Mouse (Mus musculus) leukemia stem cell, adult 10-12 weeks (primary cell): ENCODE results near the gene Hist1h4m. TPM values are rescaled to one million over a fixed set of nuclear protein-coding genes. Genes with fewer than 3 reads are reported as not detected.

ENCODE experiments used
- polyA plus RNA-seq: library from polyadenylated mRNA; stranded (reverse); fragments of >175 nt; gene quantifications from 2 replicates; pipeline ENCODE4 v1.2.3, GENCODE M21; 2012; ENCODE audit warnings: low replicate concordance

Gene Hist1h4m
- 65.5 and 70.3 TPM in 2 replicates for polyA plus RNA-seq

DNA sequence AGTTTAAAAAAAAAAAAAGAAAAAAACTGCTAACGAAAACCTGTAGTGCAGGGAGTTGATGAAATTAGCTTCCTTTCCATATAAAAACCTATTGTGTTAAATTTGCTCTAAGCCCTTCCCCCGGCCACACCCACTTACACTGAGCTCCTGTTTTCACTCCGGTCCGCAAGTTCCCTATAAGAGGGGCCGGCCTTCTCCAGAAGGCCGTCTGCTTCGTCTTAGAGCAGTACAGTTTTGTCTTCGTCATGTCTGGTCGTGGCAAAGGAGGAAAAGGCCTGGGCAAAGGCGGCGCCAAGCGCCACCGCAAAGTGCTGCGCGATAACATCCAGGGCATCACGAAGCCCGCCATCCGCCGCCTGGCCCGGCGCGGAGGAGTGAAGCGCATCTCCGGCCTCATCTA lies at the start of gene Hist1h4m:
Gene Hist1h4m, plus strand, starts transcription at position 208 of the 400 bp plus-strand sequence.

DNA sequence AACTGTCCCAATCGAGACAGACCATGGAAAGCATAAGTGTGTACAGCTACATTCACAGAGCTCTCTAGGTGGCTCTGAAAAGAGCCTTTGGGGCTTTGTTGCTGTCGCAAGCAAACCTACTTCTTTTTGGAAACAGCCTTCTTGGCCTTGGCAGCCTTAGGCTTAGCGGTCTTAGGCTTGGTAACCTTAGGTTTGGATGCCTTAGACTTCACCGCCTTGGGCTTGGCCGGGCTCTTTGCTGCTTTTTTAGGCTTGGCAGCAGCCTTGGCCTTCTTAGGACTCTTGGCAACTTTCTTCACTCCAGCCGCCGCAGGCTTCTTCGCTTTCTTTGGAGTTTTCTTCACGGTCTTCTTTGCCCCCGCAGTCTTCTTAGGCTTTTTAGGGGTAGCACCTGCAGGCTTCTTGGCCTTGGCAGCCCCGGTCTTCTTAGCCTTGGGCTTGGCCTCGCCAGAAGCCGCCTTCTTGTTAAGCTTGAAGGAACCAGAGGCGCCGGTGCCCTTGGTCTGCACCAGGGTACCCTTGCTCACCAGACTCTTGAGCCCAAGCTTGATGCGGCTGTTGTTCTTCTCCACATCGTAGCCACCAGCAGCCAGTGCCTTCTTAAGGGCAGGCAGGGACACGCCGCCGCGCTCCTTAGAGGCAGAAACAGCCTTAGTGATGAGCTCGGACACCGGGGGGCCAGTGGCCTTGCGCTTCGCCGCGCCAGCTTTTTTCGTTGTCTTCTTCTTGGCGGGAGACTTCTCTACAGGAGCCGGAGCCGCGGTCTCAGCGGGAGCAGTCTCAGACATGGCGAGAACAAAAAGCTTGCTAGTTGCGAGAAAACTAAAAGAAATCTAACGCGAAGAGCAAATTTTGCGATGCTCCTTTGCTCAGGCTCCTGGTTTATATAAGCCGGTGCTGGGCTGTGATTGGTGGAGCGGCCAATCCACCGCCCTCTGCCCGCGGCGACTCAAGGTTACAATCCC lies 31.5 kb upstream of the Hist1h4m start, which contains the start of gene Hist1h1b:
Gene Hist1h1b, minus strand, starts transcription at position 859 of the 965 bp plus-strand sequence.

DNA sequence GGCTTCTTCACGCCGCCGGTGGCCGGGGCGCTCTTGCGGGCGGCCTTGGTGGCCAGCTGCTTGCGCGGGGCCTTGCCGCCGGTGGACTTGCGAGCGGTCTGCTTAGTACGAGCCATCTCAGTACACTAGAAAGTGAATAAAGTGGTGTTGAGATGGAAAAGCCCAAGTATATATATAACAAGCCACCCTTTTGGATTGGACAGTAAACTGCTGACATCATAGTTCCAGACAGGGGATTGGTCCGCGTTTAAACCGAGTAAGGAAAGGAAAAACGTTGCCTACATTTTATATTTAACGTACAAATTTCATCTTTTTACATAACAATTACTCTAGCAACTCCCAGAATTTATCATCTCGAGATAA lies 28.3 kb upstream of the Hist1h4m start, which contains the start of gene Hist1h3i:
Gene Hist1h3i, minus strand, starts transcription at position 116 of the 363 bp plus-strand sequence.

DNA sequence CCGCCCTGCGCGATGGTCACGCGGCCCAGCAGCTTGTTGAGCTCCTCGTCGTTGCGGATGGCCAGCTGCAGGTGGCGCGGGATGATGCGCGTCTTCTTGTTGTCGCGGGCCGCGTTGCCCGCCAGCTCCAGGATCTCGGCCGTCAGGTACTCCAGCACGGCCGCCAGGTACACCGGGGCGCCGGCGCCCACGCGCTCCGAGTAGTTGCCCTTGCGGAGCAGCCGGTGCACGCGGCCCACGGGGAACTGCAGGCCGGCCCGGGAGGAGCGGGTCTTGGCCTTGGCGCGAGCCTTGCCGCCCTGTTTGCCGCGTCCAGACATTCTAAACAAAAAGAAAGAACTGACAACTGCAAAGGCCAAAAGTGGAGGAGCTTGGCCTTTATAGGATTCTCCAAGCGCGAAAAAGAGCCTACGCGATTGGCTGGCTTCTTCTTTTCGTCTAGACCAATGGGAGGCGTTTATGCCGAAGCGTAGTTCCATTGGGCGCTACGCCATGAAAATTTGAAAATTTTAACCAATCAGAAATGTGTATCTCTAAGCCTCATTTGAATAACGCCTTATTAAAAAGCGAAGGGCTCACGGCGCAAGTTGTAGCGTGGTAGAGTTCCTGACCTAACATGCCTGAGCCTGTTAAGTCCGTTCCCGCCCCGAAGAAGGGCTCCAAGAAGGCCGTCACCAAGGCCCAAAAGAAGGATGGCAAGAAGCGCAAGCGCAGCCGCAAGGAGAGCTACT lies 24.5 kb upstream of the Hist1h4m start, which contains the start of the genes Hist1h2an and Hist1h2bp:
Gene Hist1h2an, minus strand, starts transcription at position 320 of the 731 bp plus-strand sequence.
Gene Hist1h2bp, plus strand, starts transcription at position 563 of the 731 bp plus-strand sequence.

DNA sequence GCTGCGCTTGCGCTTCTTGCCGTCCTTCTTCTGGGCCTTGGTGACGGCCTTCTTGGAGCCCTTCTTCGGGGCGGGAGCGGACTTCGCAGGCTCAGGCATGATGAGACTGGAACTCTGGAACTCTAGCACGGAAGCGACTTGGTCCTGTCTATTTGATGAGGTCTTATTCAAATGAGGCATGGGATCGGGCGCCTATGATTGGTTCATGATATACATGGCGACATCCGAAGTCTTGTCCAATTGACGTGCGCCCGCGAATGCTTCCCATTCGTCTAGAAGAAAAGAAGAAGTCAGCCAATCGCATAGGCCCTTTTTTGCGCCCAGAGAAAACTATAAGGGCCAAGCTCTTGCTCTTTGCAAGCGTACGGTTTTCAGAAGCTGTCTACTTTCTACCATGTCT lies 1.5 kb upstream of the Hist1h4m start, which contains the start of the genes Hist1h2bq and Hist1h2ao:
Gene Hist1h2bq, minus strand, starts transcription at position 125 of the 400 bp plus-strand sequence.
Gene Hist1h2ao, plus strand, starts transcription at position 393 of the 400 bp plus-strand sequence.

DNA sequence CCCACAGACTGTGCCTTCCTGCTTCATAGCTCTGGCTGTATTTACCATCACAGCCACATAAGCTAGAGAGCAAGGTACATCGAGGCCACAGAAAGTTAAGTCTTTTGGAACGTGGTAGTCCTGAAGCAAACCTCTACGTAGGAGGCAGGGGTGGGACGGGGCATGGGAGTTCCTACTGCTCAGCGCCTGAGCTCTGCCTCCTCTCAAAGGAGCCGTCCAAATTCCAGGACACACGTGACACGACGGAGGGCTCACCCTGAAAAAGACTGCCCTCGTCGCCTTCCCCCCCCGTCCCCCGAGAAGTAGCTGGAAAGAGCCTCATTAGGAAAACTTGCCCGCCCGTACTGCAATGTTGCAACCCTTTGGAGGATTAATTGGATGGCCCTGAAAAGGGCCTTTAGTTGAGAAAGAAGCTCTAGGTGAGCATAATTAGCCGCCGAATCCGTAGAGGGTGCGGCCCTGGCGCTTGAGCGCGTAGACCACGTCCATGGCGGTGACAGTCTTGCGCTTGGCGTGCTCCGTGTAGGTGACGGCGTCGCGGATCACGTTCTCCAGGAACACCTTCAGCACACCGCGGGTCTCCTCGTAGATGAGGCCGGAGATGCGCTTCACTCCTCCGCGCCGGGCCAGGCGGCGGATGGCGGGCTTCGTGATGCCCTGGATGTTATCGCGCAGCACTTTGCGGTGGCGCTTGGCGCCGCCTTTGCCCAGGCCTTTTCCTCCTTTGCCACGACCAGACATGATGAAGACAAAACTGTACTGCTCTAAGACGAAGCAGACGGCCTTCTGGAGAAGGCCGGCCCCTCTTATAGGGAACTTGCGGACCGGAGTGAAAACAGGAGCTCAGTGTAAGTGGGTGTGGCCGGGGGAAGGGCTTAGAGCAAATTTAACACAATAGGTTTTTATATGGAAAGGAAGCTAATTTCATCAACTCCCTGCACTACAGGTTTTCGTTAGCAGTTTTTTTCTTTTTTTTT lies 20.2 kb downstream of the Hist1h4m start, which contains the start of gene Hist1h4n:
Gene Hist1h4n, minus strand, starts transcription at position 779 of the 977 bp plus-strand sequence.

DNA sequence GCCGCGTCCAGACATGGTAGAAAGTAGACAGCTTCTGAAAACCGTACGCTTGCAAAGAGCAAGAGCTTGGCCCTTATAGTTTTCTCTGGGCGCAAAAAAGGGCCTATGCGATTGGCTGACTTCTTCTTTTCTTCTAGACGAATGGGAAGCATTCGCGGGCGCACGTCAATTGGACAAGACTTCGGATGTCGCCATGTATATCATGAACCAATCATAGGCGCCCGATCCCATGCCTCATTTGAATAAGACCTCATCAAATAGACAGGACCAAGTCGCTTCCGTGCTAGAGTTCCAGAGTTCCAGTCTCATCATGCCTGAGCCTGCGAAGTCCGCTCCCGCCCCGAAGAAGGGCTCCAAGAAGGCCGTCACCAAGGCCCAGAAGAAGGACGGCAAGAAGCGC lies 21.9 kb downstream of the Hist1h4m start, which contains the start of the genes Hist1h2ap and Hist1h2br:
Gene Hist1h2ap, minus strand, starts transcription at position 47 of the 400 bp plus-strand sequence.
Gene Hist1h2br, plus strand, starts transcription at position 283 of the 400 bp plus-strand sequence.

Other genes with a start within 250 kb of the Hist1h4m start
- gene Olfr1364, start 230.0 kb upstream of the Hist1h4m start, polyA plus RNA-seq, result not detected in 2 replicates
- not detected in 2 replicates for gene Olfr1362, start 197.7 kb upstream of the Hist1h4m start, polyA plus RNA-seq
- gene Olfr11, start 169.2 kb upstream of the Hist1h4m start, polyA plus RNA-seq, result not detected in 2 replicates
- gene Olfr1361, start 148.4 kb upstream of the Hist1h4m start, polyA plus RNA-seq, result not detected in 2 replicates
- not detected in 2 replicates for gene Olfr1360, start 134.3 kb upstream of the Hist1h4m start, polyA plus RNA-seq
- not detected in 2 replicates for gene Olfr1359, start 113.6 kb upstream of the Hist1h4m start, polyA plus RNA-seq
- gene Hist1h2bl, start 95.6 kb upstream of the Hist1h4m start, polyA plus RNA-seq, result 5.9 and 13.2 TPM in 2 replicates
- gene Hist1h2ai, start 95.3 kb upstream of the Hist1h4m start, polyA plus RNA-seq, result 24.1 and 37.8 TPM in 2 replicates
- 93.1 and 144 TPM in 2 replicates for gene Hist1h3h, start 94.1 kb upstream of the Hist1h4m start, polyA plus RNA-seq
- gene Hist1h2bm, start 89.7 kb upstream of the Hist1h4m start, polyA plus RNA-seq, result 3.5 and 3.9 TPM in 2 replicates
- gene Hist1h4j, start 76.7 kb upstream of the Hist1h4m start, polyA plus RNA-seq, result 6.0 and 8.5 TPM in 2 replicates
- gene Hist1h4k, start 61.2 kb upstream of the Hist1h4m start, polyA plus RNA-seq, result 44.9 and 90.4 TPM in 2 replicates
- gene Hist1h2ak, start 57.9 kb upstream of the Hist1h4m start, polyA plus RNA-seq, result 161 and 169 TPM in 2 replicates
- 5.3 and 11.0 TPM in 2 replicates for gene Hist1h2bn, start 57.6 kb upstream of the Hist1h4m start, polyA plus RNA-seq
- gene Hist1h1b, start 31.1 kb upstream of the Hist1h4m start, polyA plus RNA-seq, result 3.5 and 3.7 TPM in 2 replicates
- gene Hist1h3i, start 28.4 kb upstream of the Hist1h4m start, polyA plus RNA-seq, result 8.4 and 51.9 TPM in 2 replicates
- 52.7 and 74.5 TPM in 2 replicates for gene Hist1h2an, start 24.5 kb upstream of the Hist1h4m start, polyA plus RNA-seq
- 3.2 and 6.2 TPM in 2 replicates for gene Hist1h2bp, start 24.3 kb upstream of the Hist1h4m start, polyA plus RNA-seq
- 6.5 and 15.6 TPM in 2 replicates for gene Hist1h2bq, start 1.5 kb upstream of the Hist1h4m start, polyA plus RNA-seq
- gene Hist1h2ao, start 1.3 kb upstream of the Hist1h4m start, polyA plus RNA-seq, result 23,509 and 33,455 TPM in 2 replicates
- 2.9 and 3.1 TPM in 2 replicates for gene Hist1h4n, start 20.4 kb downstream of the Hist1h4m start, polyA plus RNA-seq
- gene Hist1h2ap, start 21.8 kb downstream of the Hist1h4m start, polyA plus RNA-seq, result 6,280 and 19,065 TPM in 2 replicates
- 6.3 and 15.4 TPM in 2 replicates for gene Hist1h2br, start 22.0 kb downstream of the Hist1h4m start, polyA plus RNA-seq
- not detected in 2 replicates for gene Zfp184, start 133.3 kb downstream of the Hist1h4m start, polyA plus RNA-seq
- gene Pom121l2, start 169.4 kb downstream of the Hist1h4m start, polyA plus RNA-seq, result not detected in 2 replicates
- 0.07 TPM in 1 of 2 replicates, not detected in the other for gene Prss16, start 198.0 kb downstream of the Hist1h4m start, polyA plus RNA-seq
- gene Hist1h2ah, start 223.8 kb downstream of the Hist1h4m start, polyA plus RNA-seq, result 5.0 and 29.7 TPM in 2 replicates
- gene Hist1h2bk, start 224.1 kb downstream of the Hist1h4m start, polyA plus RNA-seq, result 7.6 and 12.2 TPM in 2 replicates
- gene Hist1h4i, start 229.6 kb downstream of the Hist1h4m start, polyA plus RNA-seq, result 26.0 and 32.7 TPM in 2 replicates
- gene Hist1h2ag, start 231.2 kb downstream of the Hist1h4m start, polyA plus RNA-seq, result 21.1 and 21.8 TPM in 2 replicates
- gene Hist1h2bj, start 231.5 kb downstream of the Hist1h4m start, polyA plus RNA-seq, result 10.3 and 18.2 TPM in 2 replicates